Mouse (Mus musculus): Measurements from ENCODE around the gene Pcyt2.
"Not testable (repeated sequence)": the region's sequence is repeated elsewhere in the genome, so short reads cannot be mapped to it uniquely, and the experiment has no call there.

Gene Pcyt2

GRCm38 (mm10) chr11:120615606-120616203 lies 2.0 kb downstream of the Pcyt2 start:
- DNase-seq (ENCODE audit: low read depth, low spot score): no peak

GRCm38 (mm10) chr11:120615167-120615566 lies 2.6 kb downstream of the Pcyt2 start:
- no peak for DNase-seq (ENCODE audit: low read depth, low spot score)

GRCm38 (mm10) chr11:120613976-120614375 lies 3.8 kb downstream of the Pcyt2 start:
- no peak for DNase-seq (ENCODE audit: low read depth, low spot score)

- no peak for DNase-seq (ENCODE audit: low read depth, low spot score)
Measured at GRCm38 (mm10) chr11:120613481-120613972, 4.2 kb downstream of the Pcyt2 start.

- DNase-seq (ENCODE audit: low read depth, low spot score): peak; percentile 87
Measured at GRCm38 (mm10) chr11:120612763-120613162, 5.0 kb downstream of the Pcyt2 start.

GRCm38 (mm10) chr11:120610477-120611046 lies 7.2 kb downstream of the Pcyt2 start:
- DNase-seq (ENCODE audit: low read depth, low spot score): no peak

GRCm38 (mm10) chr11:120609250-120609649 lies 8.5 kb downstream of the Pcyt2 start:
- no peak for DNase-seq (ENCODE audit: low read depth, low spot score)

- DNase-seq (ENCODE audit: low read depth, low spot score): no peak
Measured at GRCm38 (mm10) chr11:120608241-120609034, 9.3 kb downstream of the Pcyt2 start, which contains the start of gene Npb. TSS of gene Npb (plus strand) at chr11:120608477.

GRCm38 (mm10) chr11:120606764-120607163 lies 11.0 kb downstream of the Pcyt2 start:
- no peak for DNase-seq (ENCODE audit: low read depth, low spot score)

- no peak for DNase-seq (ENCODE audit: low read depth, low spot score)
Measured at GRCm38 (mm10) chr11:120605667-120606066, 12.1 kb downstream of the Pcyt2 start.

GRCm38 (mm10) chr11:120603545-120603944 lies 14.2 kb downstream of the Pcyt2 start:
- no peak for DNase-seq (ENCODE audit: low read depth, low spot score)

- peak; percentile 68 for DNase-seq (ENCODE audit: low read depth, low spot score)
Measured at GRCm38 (mm10) chr11:120600716-120601115, 17.0 kb downstream of the Pcyt2 start.

- DNase-seq (ENCODE audit: low read depth, low spot score): no peak
Measured at GRCm38 (mm10) chr11:120598990-120599549, 18.7 kb downstream of the Pcyt2 start.

GRCm38 (mm10) chr11:120598283-120598989 lies 19.3 kb downstream of the Pcyt2 start, which contains the start of the genes Alyref and Anapc11:
TSS of gene Alyref (minus strand) at chr11:120598365.
TSS of gene Anapc11 (plus strand) at chr11:120598421.
- peak; percentile 99 for DNase-seq (ENCODE audit: low read depth, low spot score)

GRCm38 (mm10) chr11:120597240-120598235 lies 20.2 kb downstream of the Pcyt2 start:
- DNase-seq (ENCODE audit: low read depth, low spot score): peak; percentile 52

- no peak for DNase-seq (ENCODE audit: low read depth, low spot score)
Measured at GRCm38 (mm10) chr11:120588531-120588930, 29.2 kb downstream of the Pcyt2 start.

- no peak for DNase-seq (ENCODE audit: low read depth, low spot score)
Measured at GRCm38 (mm10) chr11:120583937-120584336, 33.8 kb downstream of the Pcyt2 start.

- DNase-seq (ENCODE audit: low read depth, low spot score): not testable (repeated sequence)
Measured at GRCm38 (mm10) chr11:120582982-120583293, 34.8 kb downstream of the Pcyt2 start.

- peak; percentile 83 for DNase-seq (ENCODE audit: low read depth, low spot score)
Measured at GRCm38 (mm10) chr11:120582268-120582981, 35.3 kb downstream of the Pcyt2 start.

All from CD4-positive, CD25-positive, alpha-beta regulatory T cell, adult 2 months (primary cell).